ENCODE assay signal across 9 mouse cellular contexts in the genomic region with DNA sequence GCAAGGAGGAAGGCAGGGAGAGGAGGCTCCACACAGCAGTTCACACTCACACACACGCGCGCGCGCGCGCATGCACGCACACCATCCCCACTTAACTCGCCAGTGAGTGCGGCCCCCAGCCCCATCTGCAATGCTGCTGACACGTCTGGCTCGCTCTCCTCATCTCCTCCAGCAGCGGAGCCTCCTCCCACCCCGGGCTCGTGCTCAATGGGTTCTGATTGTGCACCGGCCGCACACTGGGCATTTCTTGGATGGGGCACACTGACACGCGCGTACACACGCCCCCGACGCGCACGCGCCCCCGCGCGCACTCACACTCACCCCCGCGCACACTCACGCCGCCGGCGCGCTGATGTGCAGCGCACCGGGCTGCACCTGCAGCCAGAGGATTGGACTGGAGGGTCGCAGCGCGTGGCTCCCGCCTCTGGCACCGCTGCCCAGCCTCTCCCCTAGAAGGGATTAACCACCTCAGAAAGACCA. TPM values are rescaled to one million over a fixed set of nuclear protein-coding genes. Genes with fewer than 3 reads are reported as not detected.
DNase-seq lines count a peak whose midpoint lies in the region; ATAC-seq lines count a peak whose summit lies in the region.
"Had no signal": no experiment of that assay in that cellular context is flagged by ENCODE, and none has a peak within 500 bp of the region (broad histone marks: within the 10 kb centered on the region; RNA-seq: fewer than 3 reads in every experiment).

No protein-coding gene starts in this region.

- under 1% methylated on average over 43 of the region's 43 CpGs for WGBS in heart, embryonic 12.5 days
- WGBS in forebrain, embryonic 15.5 days = under 1% methylated on average over 43 of the region's 43 CpGs
- WGBS in midbrain, embryonic 14.5 days = under 1% methylated on average over 43 of the region's 43 CpGs

- ATAC-seq in heart, embryonic 12.5 days (ENCODE audit: insufficient number of reproducible peaks, low FRiP score) = no peak; the same call in 1 of the 2 replicates
- peak; percentile 81 for ATAC-seq in forebrain, embryonic 15.5 days (replicated peaks)
- ATAC-seq in midbrain, embryonic 14.5 days (ENCODE audit: low FRiP score, low TSS enrichment) = peak; percentile 79

- no peak overlapping the region for H3K27ac ChIP-seq in heart, embryonic 12.5 days (ENCODE audit: poor library complexity, severe bottlenecking)
- peak overlapping the region; percentile 95 for H3K27ac ChIP-seq in forebrain, embryonic 15.5 days (replicated peaks)
- peak overlapping the region; percentile 91 for H3K27ac ChIP-seq in midbrain, embryonic 14.5 days (replicated peaks; ENCODE audit: low read depth, low read length)

- no peak for DNase-seq in heart, postnatal 25 days (ENCODE audit: low spot score)
- peak; percentile 38 for DNase-seq in WW6 (ENCODE audit: low read depth, low spot score)
- peak; percentile 82 to 83 for DNase-seq in layer of hippocampus, postnatal 14 days (ENCODE audit: low spot score in 2 of 2)
- peak; percentile 88 for DNase-seq in midbrain, embryonic 14.5 days
- DNase-seq in thymus, postnatal 36 days = no peak
- DNase-seq in thymus, adult 18-20 months = no peak

- peak overlapping the region; percentile 39; the same call in 1 of the 2 replicates for H3K9ac ChIP-seq in heart, embryonic 12.5 days
- peak overlapping the region; percentile 72 for H3K9ac ChIP-seq in forebrain, embryonic 15.5 days (replicated peaks)
- H3K9ac ChIP-seq in midbrain, embryonic 14.5 days (replicated peaks; ENCODE audit: low read length) = peak overlapping the region; percentile 70

- intact Hi-C loops in heart, postnatal 25 days (cut with DNase I) = no loop called here

- peak overlapping the region; percentile 53 for H3K4me3 ChIP-seq in heart, embryonic 12.5 days
- H3K4me3 ChIP-seq in forebrain, embryonic 15.5 days = peak overlapping the region; percentile 76
- peak overlapping the region; percentile 50 for H3K4me3 ChIP-seq in midbrain, embryonic 14.5 days (replicated peaks; ENCODE audit: low read depth, low read length)

- no peaks in the 10 kb centered on the region for H3K36me3 ChIP-seq in heart, embryonic 12.5 days
- H3K36me3 ChIP-seq in forebrain, embryonic 15.5 days = no peaks in the 10 kb centered on the region
- no peaks in the 10 kb centered on the region for H3K36me3 ChIP-seq in midbrain, embryonic 14.5 days (ENCODE audit: control insufficient read depth, insufficient read depth, low read length)

- H3K27me3 ChIP-seq in heart, embryonic 12.5 days (replicated peaks) = peaks cover 66% of the 10 kb centered on the region
- H3K27me3 ChIP-seq in forebrain, embryonic 15.5 days = no peaks in the 10 kb centered on the region
- H3K27me3 ChIP-seq in midbrain, embryonic 14.5 days (ENCODE audit: control insufficient read depth, insufficient read depth, low read length) = no peaks in the 10 kb centered on the region

- H3K4me1 ChIP-seq in heart, embryonic 12.5 days (replicated peaks) = peaks cover 16% of the 10 kb centered on the region
- H3K4me1 ChIP-seq in forebrain, embryonic 15.5 days = peaks cover 24% of the 10 kb centered on the region
- peaks cover 9% of the 10 kb centered on the region for H3K4me1 ChIP-seq in midbrain, embryonic 14.5 days (ENCODE audit: control insufficient read depth, insufficient read depth, low read length)

- H3K4me2 ChIP-seq in heart, embryonic 12.5 days = peak overlapping the region; percentile 93
- peak overlapping the region; percentile 87 for H3K4me2 ChIP-seq in forebrain, embryonic 15.5 days (replicated peaks)
- H3K4me2 ChIP-seq in midbrain, embryonic 14.5 days (ENCODE audit: low read length) = peak overlapping the region; percentile 72

- no peaks in the 10 kb centered on the region for H3K9me3 ChIP-seq in heart, embryonic 12.5 days (replicated peaks)
- no peaks in the 10 kb centered on the region for H3K9me3 ChIP-seq in forebrain, embryonic 15.5 days
- H3K9me3 ChIP-seq in midbrain, embryonic 14.5 days (ENCODE audit: control insufficient read depth, low read length) = no peaks in the 10 kb centered on the region

RNA-seq across cellular contexts. Expression of a gene that starts 1.1 kb away (rescaled TPM):
- polyA plus RNA-seq in heart, embryonic 12.5 days (2016; fragmentation: Nextera tagmentation; extraction: Ambion mirVana) = 0.12 and 0.20 TPM in 2 replicates
- total RNA-seq in heart, postnatal 25 days (2021) = under 1 TPM; under 0.01 to 0.03 TPM
- polyA plus RNA-seq in forebrain, embryonic 15.5 days (2015; fragmentation: Nextera tagmentation; extraction: Ambion mirVana) = 88.2 and 92.1 TPM in 2 replicates
- 100 to 1,000 TPM; 348 to 384 TPM for total RNA-seq in layer of hippocampus, postnatal 14 days (2021)
- 41.1 and 53.9 TPM in 2 replicates for polyA plus RNA-seq in midbrain, embryonic 14.5 days (2014; fragmentation: Nextera tagmentation; extraction: Ambion mirVana)
- total RNA-seq: MEL had no signal

Comparison
In these comparisons a context has a peak if more than half of its experiments do, and no peak if none do; other contexts are left out.
1. DNase-seq: peak in WW6 (single experiment), layer of hippocampus, postnatal 14 days (2 of 2) and midbrain, embryonic 14.5 days (single experiment); none in heart, postnatal 25 days (single experiment), thymus, postnatal 36 days (0 of 2) and thymus, adult 18-20 months (0 of 2).
2. RNA of a gene that starts 1.1 kb away (polyA plus RNA-seq): 88.2 to 92.1 TPM in forebrain, embryonic 15.5 days and 41.1 to 53.9 TPM in midbrain, embryonic 14.5 days; 0.12 to 0.20 TPM in heart, embryonic 12.5 days; every median in the first group is over 10 times any median in the second.
3. Peak in every context shown above with its lines, with median percentiles within 50 percentile points of each other: H3K4me2 ChIP-seq, H3K4me3 ChIP-seq and H3K9ac ChIP-seq.